Mouse (Mus musculus): ENCODE measurements at regions not wholly inside any gene's neighbourhood (a gene's known extent, or its start where the extent isn't known, plus 50 kb on each side); places are given as distances from the start of the nearest gene placed in this dataset.

- TF ChIP-seq CTCF (IDR thresholded peaks at IDR 0.05; ENCODE audit: borderline replicate concordance, insufficient read depth, low read depth, low read length), result no peak
- no peak for TF ChIP-seq POLR2A (IDR thresholded peaks at IDR 0.05; ENCODE audit: borderline replicate concordance, insufficient read depth, low read length)
Measured at GRCm38 (mm10) chr10:100774252-100774651, 184.0 kb downstream of the 1700017N19Rik start.

Measured in cerebellum, adult 2 months (tissue).